Mouse (Mus musculus) MEL (cell line): ENCODE data around the gene Ripply3.

ENCODE experiments used
- CTCF ChIP-seq, 3 experiments: IDR thresholded peaks in 2 of 3; conservative IDR thresholded peaks in 1 of 3; 2 replicates each; pipeline ENCODE4 v1.5.1; 2011 to 2012; ENCODE audit warnings: low read length in 3 of 3, low read depth in 2 of 3, mild to moderate bottlenecking in 2 of 3, improper control_type of control experiment in 1 of 3, inconsistent platforms in 1 of 3, mixed read lengths in 1 of 3, moderate library complexity in 1 of 3; ENCODE audit not compliant: control insufficient read depth in 1 of 3, insufficient read depth in 1 of 3, poor library complexity in 1 of 3, severe bottlenecking in 1 of 3
- EP300 ChIP-seq, 2 experiments: IDR thresholded peaks; 2 replicates each; pipeline ENCODE4 v1.6.1; 2011; ENCODE audit warnings: improper control_type of control experiment in 2 of 2, low read length in 2 of 2, low read depth in 1 of 2, mild to moderate bottlenecking in 1 of 2
- ETS1 ChIP-seq: IDR thresholded peaks from 2 replicates; pipeline ENCODE4 v1.6.1; 2012; ENCODE audit warnings: low read depth, mild to moderate bottlenecking, inconsistent platforms, low read length, improper control_type of control experiment, moderate library complexity
- GATA1 ChIP-seq: IDR thresholded peaks from 2 replicates; pipeline ENCODE4 v1.6.1; 2011; ENCODE audit warnings: low read depth, low read length, improper control_type of control experiment

DNA sequence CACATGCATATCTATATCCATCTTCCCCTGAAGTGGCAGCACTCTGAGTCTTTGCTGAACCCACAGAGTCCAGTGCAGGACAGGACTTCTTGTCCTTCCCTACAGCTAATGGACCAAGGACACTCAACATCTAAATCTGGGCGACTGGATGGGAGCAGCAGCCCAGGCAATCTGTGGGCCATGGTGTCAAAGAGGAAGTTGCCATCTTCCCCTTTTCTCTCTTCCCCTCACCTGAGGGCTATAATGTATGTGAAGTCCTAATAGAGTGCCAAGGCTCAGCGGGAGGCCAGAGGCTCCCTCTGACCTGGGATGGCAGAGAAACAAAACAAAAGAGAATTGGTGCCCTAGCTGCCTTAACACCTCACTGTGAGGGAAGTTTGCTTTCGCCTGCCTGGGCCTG lies 44.2 kb upstream of the Ripply3 start:
- TF ChIP-seq ETS1 (no peak), GATA1 (no peak), EP300 (IDR thresholded peaks at IDR 0.05; ENCODE audit: low read depth in 1 of 2, low read length in 2 of 2) (no peak), CTCF (IDR thresholded peaks at IDR 0.05 in 2 of 3, conservative IDR thresholded peaks at IDR 0.05 in 1 of 3; ENCODE audit: control insufficient read depth in 1 of 3, insufficient read depth in 1 of 3, low read depth in 2 of 3, low read length in 3 of 3, poor library complexity in 1 of 3, severe bottlenecking in 1 of 3) (no peak)
